Mouse (Mus musculus) spleen, postnatal 0 days (tissue): ENCODE measurements around the gene Akr1b8. TPM values are rescaled to one million over a fixed set of nuclear protein-coding genes. Genes with fewer than 3 reads are reported as not detected.

Experiments
- polyA plus RNA-seq: library from polyadenylated mRNA; unstranded; fragments of >200 nt; fragmentation: Nextera tagmentation; extraction: Ambion mirVana; gene quantifications from 2 replicates; pipeline ENCODE4 v1.2.1, GENCODE M21; 2015

The Akr1b8 gene
- polyA plus RNA-seq, result 10.6 and 14.1 TPM in 2 replicates

DNA sequence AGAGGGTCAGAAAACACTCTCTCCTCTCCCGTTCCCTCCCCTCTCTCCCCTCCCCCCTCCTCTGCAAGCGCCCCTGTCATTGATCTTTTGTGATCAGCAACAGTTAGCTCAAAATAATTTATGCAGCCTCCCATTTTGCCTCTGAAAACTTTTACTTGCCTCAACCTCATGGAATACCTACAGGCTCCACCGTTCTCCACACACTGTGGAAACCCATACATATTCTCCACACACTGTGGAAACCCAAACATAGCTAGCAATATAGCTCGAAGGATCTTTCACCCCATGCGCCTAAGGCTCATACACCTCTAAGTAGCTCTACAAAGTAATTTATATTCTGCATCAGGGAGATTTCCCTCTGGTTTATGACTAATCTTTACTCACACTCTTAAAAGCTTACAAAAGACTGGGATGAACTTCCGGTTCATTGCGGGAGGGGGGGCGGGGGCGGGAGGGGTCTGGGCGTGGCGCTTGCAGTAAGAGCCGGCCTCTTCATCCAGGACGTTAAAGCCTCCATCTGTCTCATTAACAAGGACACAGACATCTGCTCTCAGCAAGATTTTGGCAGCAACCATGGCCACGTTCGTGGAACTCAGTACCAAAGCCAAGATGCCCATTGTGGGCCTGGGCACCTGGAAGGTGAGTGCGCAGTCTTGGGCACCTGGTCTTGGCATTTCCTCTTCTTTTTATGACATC, at the start of gene Akr1b8:
Akr1b8 (plus strand) TSS at position 462 of the 696 bp plus-strand sequence.

DNA sequence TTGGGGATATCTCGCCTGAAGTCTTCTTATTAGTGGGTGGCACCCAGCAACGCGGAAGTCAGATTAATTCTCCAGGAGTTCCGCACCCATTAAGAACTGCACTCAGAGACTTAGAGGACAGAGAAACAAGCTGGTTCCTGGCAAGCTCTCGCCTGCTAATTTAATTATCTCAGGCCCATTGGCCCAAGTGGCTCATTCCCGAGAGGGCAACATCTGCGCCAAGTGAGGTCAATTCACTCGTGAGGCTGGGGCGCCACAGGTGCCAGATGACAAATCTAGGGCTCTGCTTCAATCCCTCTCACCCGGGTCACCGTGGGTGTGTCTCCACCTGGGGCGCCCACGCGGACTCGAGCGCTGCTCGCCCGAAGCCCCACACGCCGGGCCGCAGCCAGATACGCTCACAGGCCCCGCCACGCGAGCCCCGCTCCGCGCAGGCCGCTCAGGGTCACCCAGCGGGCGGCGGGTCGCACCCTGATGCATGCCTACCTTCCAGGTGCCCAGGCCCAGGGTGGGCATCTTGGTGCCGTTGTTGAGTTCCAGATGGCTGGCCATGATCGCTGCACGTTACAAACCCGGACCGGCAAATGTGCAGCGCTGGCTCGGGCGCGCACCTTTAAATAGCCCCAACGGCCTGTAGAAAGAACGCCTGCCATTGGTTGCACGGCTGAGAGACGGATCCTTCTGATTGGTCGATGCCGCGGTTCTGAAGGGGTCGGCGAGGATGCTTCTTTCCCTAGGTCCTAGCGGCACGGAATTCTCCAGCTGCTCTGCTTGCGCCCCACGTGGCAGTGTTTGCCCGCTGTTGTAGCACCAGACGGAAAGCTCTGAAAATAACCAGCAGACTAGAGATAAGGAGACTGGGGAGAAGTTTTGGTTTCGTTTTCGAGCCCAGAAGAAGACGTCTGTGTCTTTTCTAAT, 36.8 kb upstream of the Akr1b8 start, which contains the start of gene Akr1b3:
Akr1b3 (minus strand) TSS at position 625 of the 918 bp plus-strand sequence.

DNA sequence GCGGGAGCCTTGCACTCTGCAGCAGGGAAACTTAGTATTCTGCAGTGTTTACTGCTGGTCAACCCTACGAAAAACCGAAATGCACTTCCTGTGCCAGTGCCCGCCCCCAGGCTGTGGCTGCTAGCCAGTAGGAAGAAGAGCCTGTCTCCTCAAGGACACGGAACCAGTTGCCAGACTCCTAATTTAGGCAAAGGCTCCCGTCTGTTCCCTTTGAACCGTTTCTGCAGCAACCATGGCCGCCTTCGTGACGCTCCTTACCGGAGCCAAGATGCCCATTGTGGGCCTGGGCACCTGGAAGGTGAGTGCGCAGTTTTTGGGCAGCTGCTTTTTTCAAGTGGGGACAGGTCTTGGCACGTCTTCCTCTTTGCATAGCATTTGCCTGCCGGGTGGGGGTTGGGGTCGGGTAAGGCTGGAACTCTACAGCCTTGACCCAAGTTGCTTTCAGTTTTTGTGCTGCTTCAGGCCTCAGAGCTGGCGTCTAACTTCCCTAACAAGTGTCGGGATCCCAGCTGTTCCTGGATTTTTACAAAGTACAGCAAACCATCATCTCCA, 30.3 kb downstream of the Akr1b8 start, which contains the start of gene Akr1b10:
Akr1b10 (plus strand) TSS at position 109 of the 552 bp plus-strand sequence.

GRCm38 (mm10) chr6:34412023-34412422, 58.1 kb downstream of the Akr1b8 start, which contains the start of gene Akr1b7:
Akr1b7 (plus strand) TSS chr6:34412334.

Other genes with a start within 250 kb of the Akr1b8 start
- gene Slc35b4, start 177.0 kb upstream of the Akr1b8 start, polyA plus RNA-seq, result 19.5 and 21.2 TPM in 2 replicates
- 76.4 and 84.9 TPM in 2 replicates for gene Akr1b3, start 36.6 kb upstream of the Akr1b8 start, polyA plus RNA-seq
- 11.9 and 18.2 TPM in 2 replicates for gene Akr1b10, start 30.1 kb downstream of the Akr1b8 start, polyA plus RNA-seq
- 0.55 and 0.56 TPM in 2 replicates for gene Akr1b7, start 58.2 kb downstream of the Akr1b8 start, polyA plus RNA-seq
- gene Bpgm, start 122.1 kb downstream of the Akr1b8 start, polyA plus RNA-seq, result 132 and 156 TPM in 2 replicates
- 129 and 148 TPM in 2 replicates for gene Cald1, start 244.4 kb downstream of the Akr1b8 start, polyA plus RNA-seq